Mouse (Mus musculus) forebrain, embryonic 14.5 days (tissue): ENCODE data around the gene Rps6ka5. TPM values are rescaled to one million over a fixed set of nuclear protein-coding genes. Genes with fewer than 3 reads are reported as not detected.

Experiments
- ATAC-seq: fragments of 200-750 bp; cut with Nextera tagmentation; 2 replicates; pipeline ENCODE4 v1.8.0; 2017; ENCODE audit warnings: mild to moderate bottlenecking, moderate library complexity
- DNase-seq: peaks from one replicate; pipeline ENCODE4 v3.0.0-alpha.2; 2015; ENCODE audit warnings: low spot score
- H3K27ac ChIP-seq: fragments of 300-500 bp; sonication (generic); 2 replicates; pipeline ENCODE4 v1.5.1; 2014; ENCODE audit warnings: low read depth, mild to moderate bottlenecking, control low read depth, low read length, moderate library complexity
- H3K27me3 ChIP-seq: fragments of 300-500 bp; sonication (generic); replicated peaks from 2 replicates; pipeline ENCODE4 v1.6.1; 2014; ENCODE audit warnings: low read length, control low read depth, mixed read lengths; ENCODE audit not compliant: control insufficient read depth, insufficient read depth
- H3K36me3 ChIP-seq: fragments of 300-500 bp; sonication (generic); 2 replicates; pipeline ENCODE4 v1.6.1; 2014; ENCODE audit warnings: low read length, control low read depth; ENCODE audit not compliant: control insufficient read depth, insufficient read depth
- H3K4me1 ChIP-seq: fragments of 300-500 bp; sonication (generic); 2 replicates; pipeline ENCODE4 v1.6.1; 2014; ENCODE audit warnings: antibody characterized with exemption, low read length, control low read depth; ENCODE audit not compliant: control insufficient read depth, insufficient read depth
- H3K4me2 ChIP-seq: fragments of 300-500 bp; sonication (generic); 2 replicates; pipeline ENCODE4 v1.6.1; 2014; ENCODE audit warnings: mild to moderate bottlenecking, control low read depth, low read length
- H3K4me3 ChIP-seq: fragments of 300-500 bp; sonication (generic); 2 replicates; pipeline ENCODE4 v1.5.1; 2014; ENCODE audit warnings: low read depth, low read length, control low read depth
- H3K9ac ChIP-seq: fragments of 300-500 bp; sonication (generic); 2 replicates; pipeline ENCODE4 v1.6.1; 2014; ENCODE audit warnings: mild to moderate bottlenecking, low read length, control low read depth, moderate library complexity
- H3K9me3 ChIP-seq: fragments of 300-500 bp; sonication (generic); replicated peaks from 2 replicates; pipeline ENCODE4 v1.6.1; 2016; ENCODE audit warnings: low read length, control low read depth, mixed read lengths; ENCODE audit not compliant: control insufficient read depth
- WGBS: fragments of 180-500 bp; shearing (Covaris S2); extraction: QIAGEN DNeasy Blood & Tissue Kit; methylation state at CpG from one replicate; pipeline ENCODE4 v1.1.7; 2014; 5-methylcytosine and 5-hydroxymethylcytosine counted together
- polyA plus RNA-seq: library from polyadenylated mRNA; unstranded; fragments of >200 nt; fragmentation: Nextera tagmentation; extraction: Ambion mirVana; gene quantifications from 2 replicates; pipeline ENCODE4 v1.2.1, GENCODE M21; 2014

Gene Rps6ka5
- polyA plus RNA-seq, 1 experiment from 2014 or later, result 10.3 TPM

GRCm38 (mm10) chr12:100531740-100532139 lies 195.0 kb downstream of the Rps6ka5 start:
- 77% methylated on average over 1 of the region's 1 CpGs for WGBS

GRCm38 (mm10) chr12:100530871-100531270 lies 195.9 kb downstream of the Rps6ka5 start:
- no peaks in the 10 kb centered on the region for H3K36me3 ChIP-seq
- peaks cover 5% of the 10 kb centered on the region for H3K4me1 ChIP-seq
- H3K27me3 ChIP-seq, result no peaks in the 10 kb centered on the region
- DNase-seq (no peak), ATAC-seq (no peak)
- no peaks in the 10 kb centered on the region for H3K9me3 ChIP-seq
- no peak overlapping the region for H3K9ac ChIP-seq
- no peak overlapping the region for H3K27ac ChIP-seq
- no peak overlapping the region for H3K4me3 ChIP-seq
- no peak overlapping the region for H3K4me2 ChIP-seq
- WGBS, result 95% methylated on average over 5 of the region's 5 CpGs

More at GRCm38 (mm10) chr12:100531740-100532139, 195.0 kb downstream of the Rps6ka5 start:
- Histone ChIP-seq H3K27ac (no peak overlapping the region), H3K4me1 (peaks cover 5% of the 10 kb centered on the region), H3K36me3 (no peaks in the 10 kb centered on the region), H3K4me3 (no peak overlapping the region), H3K27me3 (no peaks in the 10 kb centered on the region), H3K9me3 (no peaks in the 10 kb centered on the region), H3K9ac (no peak overlapping the region), H3K4me2 (no peak overlapping the region)
- ATAC-seq (no peak), DNase-seq (no peak)

GRCm38 (mm10) chr12:100529651-100530050 lies 197.1 kb downstream of the Rps6ka5 start:
- H3K27ac ChIP-seq, result no peak overlapping the region
- no peak overlapping the region for H3K9ac ChIP-seq
- DNase-seq (no peak), ATAC-seq (no peak)
- H3K27me3 ChIP-seq, result no peaks in the 10 kb centered on the region
- WGBS, result 86% methylated on average over 5 of the region's 5 CpGs
- no peak overlapping the region for H3K4me3 ChIP-seq
- no peak overlapping the region for H3K4me2 ChIP-seq
- no peaks in the 10 kb centered on the region for H3K36me3 ChIP-seq
- H3K9me3 ChIP-seq, result no peaks in the 10 kb centered on the region
- H3K4me1 ChIP-seq, result peaks cover 5% of the 10 kb centered on the region

- Histone ChIP-seq H3K27me3 (no peaks in the 10 kb centered on the region), H3K9ac (no peak overlapping the region)
- no peak for DNase-seq
Measured at GRCm38 (mm10) chr12:100529172-100529571, 197.6 kb downstream of the Rps6ka5 start.

DNA sequence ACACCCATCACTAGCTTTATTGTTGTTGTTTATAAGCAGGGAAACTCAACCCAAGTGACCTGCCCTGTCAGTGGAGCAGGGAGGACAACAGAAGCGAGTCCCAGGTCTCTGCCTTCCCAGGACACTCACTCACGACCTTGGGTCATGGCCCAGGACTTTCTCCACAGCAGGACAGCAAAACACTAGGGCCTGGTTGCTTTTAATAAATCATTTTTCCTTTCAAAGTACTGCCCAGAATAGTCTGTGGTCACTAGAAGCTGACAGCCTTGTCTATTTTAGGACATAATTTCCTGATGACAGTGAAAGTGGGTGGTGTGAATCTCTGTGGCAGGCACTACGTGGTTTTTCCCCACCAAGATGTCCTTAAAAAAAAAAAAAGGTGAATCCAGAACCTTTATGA lies 198.5 kb downstream of the Rps6ka5 start:
- no peak overlapping the region for H3K4me3 ChIP-seq
- H3K4me1 ChIP-seq, result peaks cover 5% of the 10 kb centered on the region
- WGBS, result 78% methylated on average over 3 of the region's 3 CpGs
- H3K27me3 ChIP-seq, result no peaks in the 10 kb centered on the region
- H3K9me3 ChIP-seq, result no peaks in the 10 kb centered on the region
- H3K9ac ChIP-seq, result no peak overlapping the region
- H3K27ac ChIP-seq, result no peak overlapping the region
- no peak for DNase-seq
- no peaks in the 10 kb centered on the region for H3K36me3 ChIP-seq
- H3K4me2 ChIP-seq, result peak overlapping the region; percentile 48
- peak; percentile 13; the same call in 1 of the 2 replicates for ATAC-seq

More at GRCm38 (mm10) chr12:100529172-100529571, 197.6 kb downstream of the Rps6ka5 start:
- H3K4me3 ChIP-seq, result no peak overlapping the region
- no peaks in the 10 kb centered on the region for H3K36me3 ChIP-seq
- ATAC-seq, result no peak
- no peaks in the 10 kb centered on the region for H3K9me3 ChIP-seq
- H3K27ac ChIP-seq, result no peak overlapping the region
- peaks cover 5% of the 10 kb centered on the region for H3K4me1 ChIP-seq
- no peak overlapping the region for H3K4me2 ChIP-seq
- 52% methylated on average over 8 of the region's 8 CpGs for WGBS

DNA sequence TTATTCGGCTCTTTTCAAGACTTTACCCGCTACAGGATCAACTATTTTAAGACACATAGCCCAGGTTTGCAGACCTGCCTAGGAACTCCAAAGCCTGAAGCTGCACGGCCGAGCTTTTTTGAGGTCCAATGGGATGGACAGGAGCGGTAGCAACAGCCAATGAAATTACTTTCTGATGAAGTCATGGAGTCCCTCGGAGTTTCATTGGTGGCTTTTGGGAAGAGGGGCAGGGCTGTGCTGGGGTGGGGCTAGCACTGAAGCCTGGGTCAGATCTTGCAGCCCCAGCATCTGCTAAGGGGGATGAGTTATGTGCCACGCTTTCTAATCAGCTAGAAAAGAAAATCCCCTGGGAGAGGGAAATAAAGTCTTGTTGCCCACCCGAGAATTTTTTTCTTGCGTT lies 199.0 kb downstream of the Rps6ka5 start:
- WGBS, result 12% methylated on average over 9 of the region's 9 CpGs
- Histone ChIP-seq H3K4me3 (peak overlapping the region; percentile 18), H3K4me1 (peaks cover 5% of the 10 kb centered on the region), H3K4me2 (peak overlapping the region; percentile 48), H3K36me3 (no peaks in the 10 kb centered on the region), H3K9ac (0 out of 2 replicates have a peak overlapping the region, but pooled peaks have one; percentile 41), H3K27me3 (no peaks in the 10 kb centered on the region), H3K27ac (0 out of 2 replicates have a peak overlapping the region, but pooled peaks have one; percentile 24), H3K9me3 (no peaks in the 10 kb centered on the region)
- peak; percentile 99 for ATAC-seq
- peak; percentile 92 for DNase-seq

DNA sequence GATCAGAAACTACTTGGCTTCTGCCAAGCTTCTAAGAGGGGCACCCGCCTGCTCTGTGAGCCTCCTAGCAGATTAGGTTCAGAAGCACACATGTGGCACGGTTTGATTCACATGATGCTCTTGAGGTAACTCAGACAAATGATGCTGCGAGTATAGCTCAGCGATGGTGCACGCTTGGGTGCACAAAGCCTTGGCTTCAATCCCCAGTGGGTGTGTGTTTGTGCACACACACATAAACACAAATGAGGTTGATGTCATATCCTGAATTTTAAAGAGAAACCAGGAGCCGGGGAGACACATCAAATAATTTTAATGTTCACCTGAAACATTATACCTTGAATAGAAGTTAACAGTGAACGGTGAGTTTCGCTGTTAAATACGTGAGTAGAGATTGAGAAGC lies 199.5 kb downstream of the Rps6ka5 start:
- no peaks in the 10 kb centered on the region for H3K36me3 ChIP-seq
- WGBS, result 43% methylated on average over 9 of the region's 9 CpGs
- peak overlapping the region; percentile 18 for H3K4me3 ChIP-seq
- peak overlapping the region; percentile 48 for H3K4me2 ChIP-seq
- H3K27ac ChIP-seq, result 0 out of 2 replicates have a peak overlapping the region, but pooled peaks have one; percentile 24
- H3K27me3 ChIP-seq, result no peaks in the 10 kb centered on the region
- peak; percentile 49 for DNase-seq
- ATAC-seq, result peak; percentile 44
- H3K9me3 ChIP-seq, result no peaks in the 10 kb centered on the region
- 0 out of 2 replicates have a peak overlapping the region, but pooled peaks have one; percentile 41 for H3K9ac ChIP-seq
- H3K4me1 ChIP-seq, result peaks cover 5% of the 10 kb centered on the region

- Histone ChIP-seq H3K4me3 (no peak overlapping the region), H3K4me1 (peaks cover 5% of the 10 kb centered on the region), H3K27ac (no peak overlapping the region), H3K9ac (no peak overlapping the region), H3K27me3 (no peaks in the 10 kb centered on the region), H3K36me3 (no peaks in the 10 kb centered on the region), H3K9me3 (no peaks in the 10 kb centered on the region), H3K4me2 (no peak overlapping the region)
- DNase-seq (no peak), ATAC-seq (no peak)
- WGBS, result 92% methylated on average over 1 of the region's 1 CpGs
Measured at GRCm38 (mm10) chr12:100525939-100526338, 200.8 kb downstream of the Rps6ka5 start.

- ATAC-seq, result peak; percentile 70
- WGBS, result 3% methylated on average over 27 of the region's 42 CpGs
- peaks cover 13% of the 10 kb centered on the region; the same call in 1 of the 2 replicates for H3K4me1 ChIP-seq
- peak within 1 kb of the TSS; percentile 86 for H3K27ac ChIP-seq
- H3K9ac ChIP-seq, result peak within 1 kb of the TSS; percentile 96
- no peaks in the 10 kb centered on the region for H3K27me3 ChIP-seq
- H3K4me2 ChIP-seq, result peak within 1 kb of the TSS; percentile 89
- H3K9me3 ChIP-seq, result no peaks in the 10 kb centered on the region
- no peaks in the 10 kb centered on the region for H3K36me3 ChIP-seq
- H3K4me3 ChIP-seq, result peak within 1 kb of the TSS; percentile 83
- DNase-seq, result no peak
Measured at GRCm38 (mm10) chr12:100520794-100521186, 206.0 kb downstream of the Rps6ka5 start, which contains the start of gene Ttc7b. Gene Ttc7b (minus strand): TSS chr12:100520826.
